8 mouse cellular contexts compared by ENCODE assay signal in the genomic region with DNA sequence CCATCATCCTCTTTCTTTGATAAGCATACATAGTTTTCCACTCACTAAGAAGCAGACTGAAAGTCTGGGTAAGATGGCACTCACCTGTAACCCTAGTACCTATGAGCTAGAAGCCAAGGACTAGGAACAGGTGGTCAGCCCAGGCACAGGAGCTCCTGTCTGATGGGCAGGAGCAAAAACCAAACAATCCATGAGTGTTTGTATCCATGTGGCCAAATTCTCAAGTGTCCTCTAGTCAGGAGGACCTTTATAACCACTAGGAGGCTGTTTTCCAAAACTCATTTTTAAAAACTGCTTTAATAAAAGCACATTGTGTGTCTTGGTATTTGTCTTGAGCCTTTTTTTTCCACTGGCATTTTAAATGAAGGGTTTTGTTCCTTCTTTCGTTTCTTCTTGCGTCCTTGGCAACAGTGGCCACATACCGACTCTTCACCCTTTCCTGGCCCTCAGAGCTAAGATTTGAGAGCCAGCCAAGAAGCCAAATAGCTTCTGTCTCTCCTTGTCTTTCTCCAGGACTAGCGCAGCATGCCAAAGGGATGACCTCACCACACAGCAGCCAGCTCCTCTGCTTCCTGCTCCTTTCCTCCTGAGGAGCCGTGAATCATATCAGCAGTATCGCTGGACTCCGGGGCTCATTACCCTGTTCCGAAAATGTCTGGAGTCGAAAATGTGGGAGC. TPM values are rescaled to one million over a fixed set of nuclear protein-coding genes. Genes with fewer than 3 reads are reported as not detected.
DNase-seq lines count a peak whose midpoint lies in the region; ATAC-seq and TF ChIP-seq lines count a peak whose summit lies in the region.

No protein-coding gene starts in this region.

- no peak overlapping the region for H3K9ac ChIP-seq in heart, adult 2 months (ENCODE audit: low read depth, low read length)
- H3K9ac ChIP-seq in limb, embryonic 11.5 days (ENCODE audit: low read length): no peak overlapping the region
- no peak overlapping the region for H3K9ac ChIP-seq in neural tube, embryonic 14.5 days (replicated peaks; ENCODE audit: low read depth, low read length)

- intact Hi-C loops in heart, adult 2 months (cut with DNase I): loop anchor here (1.0 to 5.0 kb wide), 3 partner anchors 17 to 73 kb away; a partner anchor contains a TSS

- TF ChIP-seq EP300 in heart, adult 2 months (IDR thresholded peaks at IDR 0.05; ENCODE audit: insufficient read depth, low read depth, low read length): peak; percentile 67; the same call in 1 of the 2 replicates

- peak overlapping the region; percentile 8; the same call in 1 of the 2 replicates for H3K4me2 ChIP-seq in limb, embryonic 11.5 days (ENCODE audit: low read depth, severe bottlenecking)
- peak overlapping the region; percentile 5; the same call in 1 of the 2 replicates for H3K4me2 ChIP-seq in neural tube, embryonic 14.5 days (ENCODE audit: low read depth, low read length)

- 1% methylated on average over 9 of the region's 9 CpGs for WGBS in heart, adult 2 months
- 28% methylated on average over 9 of the region's 9 CpGs for WGBS in limb, embryonic 11.5 days
- 46% methylated on average over 9 of the region's 9 CpGs for WGBS in neural tube, embryonic 14.5 days

- peak; percentile 82 for ATAC-seq in frontal cortex, adult (ENCODE audit: low TSS enrichment)
- peak; percentile 65 for ATAC-seq in limb, embryonic 11.5 days (ENCODE audit: insufficient number of reproducible peaks, low FRiP score, low TSS enrichment, low read depth)
- ATAC-seq in neural tube, embryonic 14.5 days (ENCODE audit: low read depth): peak; percentile 76; the same call in 1 of the 2 replicates

- H3K27me3 ChIP-seq in heart, adult 2 months (ENCODE audit: control insufficient read depth, insufficient read depth, low read length): no peaks in the 10 kb centered on the region
- no peaks in the 10 kb centered on the region for H3K27me3 ChIP-seq in limb, embryonic 11.5 days (ENCODE audit: control insufficient read depth, insufficient read depth, low read length)
- H3K27me3 ChIP-seq in neural tube, embryonic 14.5 days (ENCODE audit: control insufficient read depth, insufficient read depth, low read length): no peaks in the 10 kb centered on the region

- H3K4me3 ChIP-seq in heart, adult 2 months: peak overlapping the region; percentile 13
- H3K4me3 ChIP-seq in limb, embryonic 11.5 days (ENCODE audit: low read depth, low read length): no peak overlapping the region
- H3K4me3 ChIP-seq in neural tube, embryonic 14.5 days (ENCODE audit: low read depth, low read length): no peak overlapping the region

- H3K4me1 ChIP-seq in heart, adult 2 months (ENCODE audit: control insufficient read depth, insufficient read depth, low read length): peaks cover 12% of the 10 kb centered on the region
- peaks cover 19% of the 10 kb centered on the region for H3K4me1 ChIP-seq in limb, embryonic 11.5 days (ENCODE audit: control insufficient read depth, insufficient read depth, low read length)
- no peaks in the 10 kb centered on the region for H3K4me1 ChIP-seq in neural tube, embryonic 14.5 days (ENCODE audit: control insufficient read depth, insufficient read depth, low read length)

- no peak for DNase-seq in frontal cortex, postnatal 10 days (ENCODE audit: low spot score in 2 of 2)
- DNase-seq in embryo, embryonic 10.5 days (ENCODE audit: low spot score): peak; percentile 68
- peak; percentile 73 to 88 for DNase-seq in heart, adult 2 months
- peak; percentile 80 for DNase-seq in kidney, adult 11 months
- DNase-seq in limb, embryonic 11.5 days (ENCODE audit: low spot score): no peak
- DNase-seq in thymus, adult 18-20 months: no peak

- no peaks in the 10 kb centered on the region for H3K79me2 ChIP-seq in heart, adult 2 months (replicated peaks; ENCODE audit: control insufficient read depth, insufficient read depth, low read length)

- peak; percentile 54 for TF ChIP-seq CTCF in heart, adult 2 months (IDR thresholded peaks at IDR 0.05)

- peak overlapping the region; percentile 69 for H3K27ac ChIP-seq in heart, adult 2 months
- H3K27ac ChIP-seq in limb, embryonic 11.5 days (replicated peaks; ENCODE audit: low read depth, low read length): 0 out of 2 replicates have a peak overlapping the region, but pooled peaks have one; percentile 73
- no peak overlapping the region for H3K27ac ChIP-seq in neural tube, embryonic 14.5 days (ENCODE audit: low read depth, low read length)

- H3K9me3 ChIP-seq in limb, embryonic 11.5 days (ENCODE audit: control insufficient read depth, low read length): no peaks in the 10 kb centered on the region
- H3K9me3 ChIP-seq in neural tube, embryonic 14.5 days (ENCODE audit: control insufficient read depth, low read length): no peaks in the 10 kb centered on the region

- H3K36me3 ChIP-seq in heart, adult 2 months (ENCODE audit: control insufficient read depth, insufficient read depth, low read length): no peaks in the 10 kb centered on the region; the same call in 1 of the 2 replicates
- no peaks in the 10 kb centered on the region for H3K36me3 ChIP-seq in limb, embryonic 11.5 days (ENCODE audit: control insufficient read depth, insufficient read depth, low read length)
- no peaks in the 10 kb centered on the region for H3K36me3 ChIP-seq in neural tube, embryonic 14.5 days (ENCODE audit: control insufficient read depth, insufficient read depth, low read length)

- TF ChIP-seq POLR2A in heart, adult 2 months (IDR thresholded peaks at IDR 0.05; ENCODE audit: insufficient read depth, low read depth, low read length): 0 out of 2 replicates have a peak, but pooled peaks have one; percentile 12

RNA-seq across cellular contexts. Expression of a gene that starts 8.7 kb away (rescaled TPM):
- not detected for total RNA-seq in heart, adult 2 months (2021)
- 0.18 TPM in 1 of 2 replicates, not detected in the other for polyA plus RNA-seq in heart, adult 2 months (2012; rRNA removed)
- not detected in 2 replicates for polyA plus RNA-seq in limb, embryonic 11.5 days (2014; fragmentation: Nextera tagmentation; extraction: Ambion mirVana)
- not detected in 2 replicates for polyA plus RNA-seq in neural tube, embryonic 14.5 days (2014; fragmentation: Nextera tagmentation; extraction: Ambion mirVana)

Comparison
In these comparisons a context has a peak if more than half of its experiments do, and no peak if none do; other contexts are left out.
1. DNase-seq: peak in embryo, embryonic 10.5 days (single experiment), heart, adult 2 months (2 of 2) and kidney, adult 11 months (single experiment); none in frontal cortex, postnatal 10 days (0 of 2), limb, embryonic 11.5 days (single experiment) and thymus, adult 18-20 months (0 of 2).
2. Peak in every context shown above with its lines, with median percentiles within 50 percentile points of each other: ATAC-seq.